10 mouse cellular contexts compared by ENCODE assay signal in the genomic region with DNA sequence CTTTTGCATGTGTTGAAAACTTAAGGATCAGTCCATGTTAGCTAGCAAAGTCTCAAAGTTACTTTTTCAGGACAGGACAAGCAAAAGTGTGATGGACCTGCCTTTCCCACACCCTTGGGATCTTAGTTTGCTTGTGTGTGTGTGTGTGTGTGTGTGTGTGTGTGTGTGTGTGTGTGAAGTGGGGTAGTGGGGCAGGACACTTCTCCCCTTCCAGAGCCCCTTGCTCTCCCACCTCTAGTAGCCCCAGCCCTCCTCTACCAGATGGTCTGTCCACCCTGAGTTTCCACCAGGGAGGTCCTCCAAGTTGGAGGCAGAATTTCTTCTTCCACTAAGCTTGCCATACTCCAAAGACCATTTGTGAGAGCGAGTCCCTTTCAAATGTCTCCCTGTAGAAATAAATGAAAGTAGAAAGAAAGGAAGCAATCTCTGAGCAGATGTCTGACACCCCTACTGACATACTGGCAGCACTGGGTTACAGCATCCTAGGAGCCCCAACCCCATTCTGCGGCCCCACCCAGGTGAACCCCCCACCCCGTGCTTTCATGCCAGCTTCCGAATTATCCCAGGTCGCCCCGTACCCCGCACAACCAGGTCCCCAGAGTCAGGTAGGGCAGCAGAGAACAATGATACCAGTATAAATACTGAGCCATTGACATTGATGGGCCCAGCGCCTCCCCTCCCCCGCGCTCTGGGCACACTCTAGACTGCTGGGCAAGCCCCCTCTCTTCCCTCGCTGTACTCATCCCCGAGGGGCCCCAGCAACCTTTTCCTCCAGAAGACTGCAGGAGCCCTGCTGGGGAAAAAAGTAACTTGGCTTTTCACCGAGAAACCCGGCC. TPM values are rescaled to one million over a fixed set of nuclear protein-coding genes. Genes with fewer than 3 reads are reported as not detected.
DNase-seq lines count a peak whose midpoint lies in the region; ATAC-seq lines count a peak whose summit lies in the region.
"Had no signal": no experiment of that assay in that cellular context is flagged by ENCODE, and none has a peak within 500 bp of the region (broad histone marks: within the 10 kb centered on the region; RNA-seq: fewer than 3 reads in every experiment).

No protein-coding gene starts in this region.

- no peak overlapping the region for H3K9ac ChIP-seq in kidney, embryonic 16.5 days (replicated peaks; ENCODE audit: low read length)
- no peak overlapping the region for H3K9ac ChIP-seq in embryonic facial prominence, embryonic 15.5 days
- H3K9ac ChIP-seq in intestine, embryonic 16.5 days (ENCODE audit: low read depth, low read length), result no peak overlapping the region
- H3K9ac ChIP-seq in neural tube, embryonic 12.5 days, result no peak overlapping the region

- no peaks in the 10 kb centered on the region for H3K27me3 ChIP-seq in kidney, embryonic 16.5 days (ENCODE audit: insufficient read depth, low read length)
- H3K27me3 ChIP-seq in embryonic facial prominence, embryonic 15.5 days, result no peaks in the 10 kb centered on the region
- no peaks in the 10 kb centered on the region for H3K27me3 ChIP-seq in intestine, embryonic 16.5 days (replicated peaks; ENCODE audit: control insufficient read depth, insufficient read depth, low read length)
- no peaks in the 10 kb centered on the region for H3K27me3 ChIP-seq in neural tube, embryonic 12.5 days (replicated peaks)

- no peak overlapping the region for H3K27ac ChIP-seq in kidney, embryonic 16.5 days (ENCODE audit: low read length)
- no peak overlapping the region for H3K27ac ChIP-seq in embryonic facial prominence, embryonic 15.5 days (replicated peaks)
- no peak overlapping the region for H3K27ac ChIP-seq in intestine, embryonic 16.5 days (ENCODE audit: low read length)
- H3K27ac ChIP-seq in neural tube, embryonic 12.5 days, result no peak overlapping the region

- H3K9me3 ChIP-seq in kidney, embryonic 16.5 days (ENCODE audit: low read length), result no peaks in the 10 kb centered on the region
- H3K9me3 ChIP-seq in embryonic facial prominence, embryonic 15.5 days (replicated peaks), result no peaks in the 10 kb centered on the region
- H3K9me3 ChIP-seq in intestine, embryonic 16.5 days (ENCODE audit: control insufficient read depth, low read length), result no peaks in the 10 kb centered on the region
- no peaks in the 10 kb centered on the region for H3K9me3 ChIP-seq in neural tube, embryonic 12.5 days

- 12% methylated on average over 13 of the region's 14 CpGs for WGBS in kidney, embryonic 16.5 days
- 24% methylated on average over 14 of the region's 14 CpGs for WGBS in embryonic facial prominence, embryonic 15.5 days
- 21% methylated on average over 14 of the region's 14 CpGs for WGBS in intestine, embryonic 16.5 days
- 20% methylated on average over 14 of the region's 14 CpGs for WGBS in neural tube, embryonic 12.5 days

- no peak for DNase-seq in kidney, adult 11 months
- DNase-seq in adrenal gland, postnatal 10 days, result no peak
- no peak for DNase-seq in gastrocnemius, postnatal 36 days
- DNase-seq in right cerebral cortex, postnatal 36 days (ENCODE audit: low spot score in 2 of 2), result no peak

- peak; percentile 91 for ATAC-seq in kidney, embryonic 16.5 days (ENCODE audit: low FRiP score, low TSS enrichment)
- no peak for ATAC-seq in embryonic facial prominence, embryonic 15.5 days (ENCODE audit: insufficient number of reproducible peaks, low FRiP score, low TSS enrichment, low read depth)
- ATAC-seq in intestine, embryonic 16.5 days, result peak; percentile 53; the same call in 1 of the 2 replicates
- peak; percentile 87; the same call in 1 of the 2 replicates for ATAC-seq in neural tube, embryonic 12.5 days (ENCODE audit: low FRiP score, low read depth)

- H3K4me2 ChIP-seq in kidney, embryonic 16.5 days (replicated peaks; ENCODE audit: low read depth, low read length), result peak overlapping the region; percentile 51
- H3K4me2 ChIP-seq in embryonic facial prominence, embryonic 15.5 days (replicated peaks), result peak overlapping the region; percentile 48
- H3K4me2 ChIP-seq in intestine, embryonic 16.5 days (ENCODE audit: low read depth, low read length), result peak overlapping the region; percentile 23; the same call in 1 of the 2 replicates
- H3K4me2 ChIP-seq in neural tube, embryonic 12.5 days (replicated peaks), result peak overlapping the region; percentile 58

- intact Hi-C loops in gastrocnemius, postnatal 36 days (cut with DNase I), result no loop called here

- no peaks in the 10 kb centered on the region for H3K36me3 ChIP-seq in kidney, embryonic 16.5 days (ENCODE audit: insufficient read depth, low read length)
- H3K36me3 ChIP-seq in embryonic facial prominence, embryonic 15.5 days, result no peaks in the 10 kb centered on the region
- H3K36me3 ChIP-seq in intestine, embryonic 16.5 days (ENCODE audit: control insufficient read depth, insufficient read depth, low read length), result no peaks in the 10 kb centered on the region
- no peaks in the 10 kb centered on the region for H3K36me3 ChIP-seq in neural tube, embryonic 12.5 days
- H3K36me3 ChIP-seq: G1E had no signal

- H3K4me3 ChIP-seq in kidney, embryonic 16.5 days (ENCODE audit: low read length), result peak overlapping the region; percentile 25
- peak overlapping the region; percentile 24 for H3K4me3 ChIP-seq in embryonic facial prominence, embryonic 15.5 days (replicated peaks)
- H3K4me3 ChIP-seq in intestine, embryonic 16.5 days (ENCODE audit: low read length), result no peak overlapping the region
- peak overlapping the region; percentile 20; the same call in 1 of the 2 replicates for H3K4me3 ChIP-seq in neural tube, embryonic 12.5 days

- H3K4me1 ChIP-seq in kidney, embryonic 16.5 days (ENCODE audit: insufficient read depth, low read length), result no peaks in the 10 kb centered on the region
- no peaks in the 10 kb centered on the region for H3K4me1 ChIP-seq in embryonic facial prominence, embryonic 15.5 days
- H3K4me1 ChIP-seq in intestine, embryonic 16.5 days (ENCODE audit: control insufficient read depth, insufficient read depth, low read length), result no peaks in the 10 kb centered on the region
- peaks cover 9% of the 10 kb centered on the region; the same call in 1 of the 2 replicates for H3K4me1 ChIP-seq in neural tube, embryonic 12.5 days

RNA-seq across cellular contexts. Expression of a gene that starts 11.7 kb away (rescaled TPM):
- polyA plus RNA-seq in kidney, embryonic 16.5 days (2015; fragmentation: Nextera tagmentation; extraction: Ambion mirVana), result not detected in 2 replicates
- polyA plus RNA-seq in embryonic facial prominence, embryonic 15.5 days (2015; fragmentation: Nextera tagmentation; extraction: Ambion mirVana), result not detected in 2 replicates
- polyA plus RNA-seq in intestine, embryonic 16.5 days (2015; fragmentation: Nextera tagmentation; extraction: Ambion mirVana), result not detected in 2 replicates
- polyA plus RNA-seq in neural tube, embryonic 12.5 days (2016; fragmentation: Nextera tagmentation; extraction: Ambion mirVana), result not detected in 2 replicates
- total RNA-seq in adrenal gland, postnatal 10 days (2021), result not detected
- not detected for total RNA-seq in gastrocnemius, postnatal 36 days (2021)
- total RNA-seq: G1E; left cerebral cortex, postnatal 14 days had no signal
- polyA plus RNA-seq: G1E had no signal

RNA-seq across cellular contexts. Expression of a gene that starts 48.6 kb away (rescaled TPM):
- not detected in 2 replicates for polyA plus RNA-seq in kidney, embryonic 16.5 days (2015; fragmentation: Nextera tagmentation; extraction: Ambion mirVana)
- polyA plus RNA-seq in embryonic facial prominence, embryonic 15.5 days (2015; fragmentation: Nextera tagmentation; extraction: Ambion mirVana), result not detected in 2 replicates
- polyA plus RNA-seq in intestine, embryonic 16.5 days (2015; fragmentation: Nextera tagmentation; extraction: Ambion mirVana), result not detected in 2 replicates
- polyA plus RNA-seq in neural tube, embryonic 12.5 days (2016; fragmentation: Nextera tagmentation; extraction: Ambion mirVana), result not detected in 2 replicates
- not detected for total RNA-seq in adrenal gland, postnatal 10 days (2021)
- total RNA-seq in gastrocnemius, postnatal 36 days (2021), result not detected
- total RNA-seq: left cerebral cortex, postnatal 14 days had no signal
- polyA plus RNA-seq: G1E had no signal
